Mouse (Mus musculus) thymus, adult 2 months (tissue): Measurements from ENCODE around the gene Hectd1.

Experiments used
- CTCF ChIP-seq: fragments of 200-500 bp; IDR thresholded peaks from 2 replicates; pipeline ENCODE4 v1.5.1; 2012; ENCODE audit warnings: mild to moderate bottlenecking, control low read depth, low read length, moderate library complexity, borderline replicate concordance; ENCODE audit not compliant: control insufficient read depth, poor library complexity, insufficient read depth; ENCODE audit errors: extremely low read depth
- POLR2A ChIP-seq: fragments of 200-500 bp; IDR thresholded peaks from 2 replicates; pipeline ENCODE4 v1.6.1; 2012; ENCODE audit warnings: mild to moderate bottlenecking, low read length, control low read depth, moderate library complexity; ENCODE audit not compliant: control insufficient read depth, poor library complexity, insufficient read depth; ENCODE audit errors: extremely low read depth

DNA sequence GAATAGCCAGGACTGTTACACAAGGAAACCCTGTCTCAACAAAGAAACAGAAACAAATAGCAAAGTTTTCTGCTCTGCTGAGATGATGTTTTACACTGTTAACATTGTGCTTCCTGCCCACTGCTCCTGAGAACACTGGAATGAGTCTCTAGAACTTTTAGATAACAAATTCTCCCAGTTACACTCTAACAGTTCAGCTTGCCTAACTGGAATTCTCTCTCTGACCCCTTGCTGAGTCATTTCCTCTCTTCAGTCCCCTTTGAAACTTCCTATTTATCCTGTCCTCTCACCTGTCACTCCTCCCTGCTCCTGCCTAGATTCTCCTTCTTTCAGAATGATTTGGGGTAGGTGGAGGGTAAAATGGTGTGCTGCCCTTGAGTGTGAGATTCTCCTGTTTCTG, 135.2 kb downstream of the Hectd1 start:
- TF ChIP-seq CTCF (no peak), POLR2A (no peak)
